Mouse (Mus musculus): Measurements from ENCODE around the gene Rab36. TPM values are rescaled to one million over a fixed set of nuclear protein-coding genes. Genes with fewer than 3 reads are reported as not detected.

Gene Rab36
- polyA plus RNA-seq, 1 experiment = 19.3 TPM

DNA sequence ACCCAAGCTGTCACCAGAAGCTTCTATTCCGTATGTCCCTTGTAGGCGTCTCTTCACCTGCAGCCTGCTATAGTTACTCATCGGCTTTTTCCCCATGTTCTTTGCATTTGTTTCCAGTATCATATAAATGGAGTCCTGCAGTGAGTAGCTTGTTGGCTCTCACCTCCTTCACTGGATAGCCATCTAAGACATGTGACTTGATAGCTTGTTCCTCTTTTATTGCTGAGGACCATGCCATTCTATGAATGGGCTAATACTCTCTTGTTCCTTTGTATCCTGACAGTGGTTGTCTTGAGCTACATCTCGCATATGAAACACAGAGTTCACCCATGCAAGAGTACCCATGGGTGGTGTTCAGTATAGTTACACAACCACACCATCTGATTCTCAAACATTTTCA is 51.6 kb downstream of the Rab36 start:
- peaks cover 8% of the 10 kb centered on the region; the same call in 1 of the 2 replicates for H3K4me1 ChIP-seq (ENCODE audit: control insufficient read depth, insufficient read depth, low read length)
- no peak for DNase-seq
- H3K4me3 ChIP-seq (replicated peaks; ENCODE audit: extremely low read depth, low read depth, low read length) = no peak overlapping the region
- no peak for TF ChIP-seq POLR2A (IDR thresholded peaks at IDR 0.05; ENCODE audit: borderline replicate concordance, extremely low read depth, low read depth, low read length)
- 91% methylated on average over 4 of the region's 4 CpGs for WGBS

DNA sequence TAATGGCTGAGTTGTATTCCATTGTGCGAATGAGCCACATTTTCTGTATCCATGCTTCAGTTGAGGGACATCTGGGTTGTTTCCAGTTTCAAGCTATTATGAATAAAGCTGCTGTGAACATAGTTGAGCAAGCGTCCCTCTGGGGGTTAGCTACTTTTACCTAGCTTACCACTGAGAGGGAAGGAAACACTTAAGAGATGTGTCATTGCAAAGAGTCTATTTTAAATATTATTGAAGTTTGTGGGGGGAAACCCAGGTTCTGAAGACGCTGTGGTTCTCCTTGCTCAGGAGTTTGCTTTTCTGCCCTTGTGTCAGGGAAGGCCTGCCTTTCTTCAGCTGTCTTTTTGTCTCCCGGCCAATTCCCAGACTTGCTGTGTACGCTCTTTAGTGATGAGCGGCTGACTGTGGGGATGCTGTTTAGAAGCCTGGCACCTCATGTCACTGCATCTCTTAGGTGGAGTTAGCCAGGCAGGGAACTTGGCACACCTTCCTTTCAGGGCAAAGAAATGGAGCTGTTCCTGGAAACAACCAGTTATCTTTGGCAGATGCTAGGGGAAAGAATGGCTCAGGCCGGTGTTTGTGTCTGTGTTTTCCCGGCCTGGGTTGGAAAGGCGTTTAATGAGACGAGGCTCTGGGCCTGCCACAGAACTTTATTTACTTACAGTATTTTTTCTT is 54.8 kb downstream of the Rab36 start:
- no peak for DNase-seq
- no peak for TF ChIP-seq CTCF (IDR thresholded peaks at IDR 0.05; ENCODE audit: insufficient read depth, low read length)
- TF ChIP-seq POLR2A (IDR thresholded peaks at IDR 0.05; ENCODE audit: borderline replicate concordance, extremely low read depth, low read depth, low read length) = no peak
- peaks cover 15% of the 10 kb centered on the region for H3K4me1 ChIP-seq (ENCODE audit: control insufficient read depth, insufficient read depth, low read length)
- 36% methylated on average over 10 of the region's 10 CpGs for WGBS
- H3K4me3 ChIP-seq (replicated peaks; ENCODE audit: extremely low read depth, low read depth, low read length) = no peak overlapping the region

DNA sequence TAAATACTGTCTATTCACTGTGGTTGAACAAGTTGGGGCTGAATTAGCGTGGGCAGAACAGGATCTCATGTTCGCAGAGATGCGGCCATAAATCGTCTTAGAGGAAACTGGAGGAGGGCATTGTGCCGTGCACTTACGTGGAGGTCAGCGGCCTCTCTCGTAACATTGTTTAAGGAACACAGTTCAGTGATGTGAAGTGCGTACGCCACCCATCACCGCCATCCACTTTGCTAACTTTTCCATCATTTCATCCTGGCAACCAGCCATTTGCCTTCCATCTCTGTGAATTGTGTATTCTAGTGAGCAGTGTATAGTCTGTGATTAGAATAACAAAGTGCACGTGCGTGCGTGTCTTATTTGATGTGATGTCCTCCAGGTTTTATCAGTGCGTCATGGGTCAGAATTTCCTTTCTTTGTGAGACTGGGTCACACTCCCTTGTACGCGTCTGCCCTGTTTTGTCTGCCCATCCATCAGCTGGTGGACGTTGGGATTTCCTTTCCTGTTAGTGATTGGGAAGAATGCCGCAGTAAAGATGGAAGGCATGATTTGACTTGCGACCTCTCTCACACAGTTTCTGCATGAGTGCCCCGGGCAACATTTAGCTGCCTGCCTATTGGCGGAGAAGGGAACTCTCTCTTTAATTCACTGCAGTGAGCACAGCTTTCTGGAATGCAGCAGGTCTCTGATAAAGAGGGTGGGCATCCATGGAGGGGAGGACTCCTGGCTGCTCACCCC is 56.6 kb downstream of the Rab36 start:
- no peak for TF ChIP-seq CTCF (IDR thresholded peaks at IDR 0.05; ENCODE audit: insufficient read depth, low read length)
- TF ChIP-seq POLR2A (IDR thresholded peaks at IDR 0.05; ENCODE audit: borderline replicate concordance, extremely low read depth, low read depth, low read length) = no peak
- Histone ChIP-seq H3K4me3 (replicated peaks; ENCODE audit: extremely low read depth, low read depth, low read length) (no peak overlapping the region), H3K4me1 (ENCODE audit: control insufficient read depth, insufficient read depth, low read length) (peaks cover 23% of the 10 kb centered on the region)
- 41% methylated on average over 22 of the region's 22 CpGs for WGBS
- no peak for DNase-seq

- peaks cover 28% of the 10 kb centered on the region for H3K4me1 ChIP-seq (ENCODE audit: control insufficient read depth, insufficient read depth, low read length)
- DNase-seq = no peak
- no peak for TF ChIP-seq CTCF (IDR thresholded peaks at IDR 0.05; ENCODE audit: insufficient read depth, low read length)
- H3K4me3 ChIP-seq (replicated peaks; ENCODE audit: extremely low read depth, low read depth, low read length) = no peak overlapping the region
- 95% methylated on average over 1 of the region's 1 CpGs for WGBS
Observed at GRCm38 (mm10) chr10:75094338-75094737, 57.5 kb downstream of the Rab36 start.

- DNase-seq = no peak
- peaks cover 30% of the 10 kb centered on the region for H3K4me1 ChIP-seq (ENCODE audit: control insufficient read depth, insufficient read depth, low read length)
- no peak overlapping the region for H3K4me3 ChIP-seq (replicated peaks; ENCODE audit: extremely low read depth, low read depth, low read length)
- TF ChIP-seq CTCF (IDR thresholded peaks at IDR 0.05; ENCODE audit: insufficient read depth, low read length) (no peak), POLR2A (IDR thresholded peaks at IDR 0.05; ENCODE audit: borderline replicate concordance, extremely low read depth, low read depth, low read length) (no peak)
- 96% methylated on average over 7 of the region's 7 CpGs for WGBS
Observed at GRCm38 (mm10) chr10:75095216-75095615, 58.4 kb downstream of the Rab36 start.

- Histone ChIP-seq H3K4me3 (replicated peaks; ENCODE audit: extremely low read depth, low read depth, low read length) (no peak overlapping the region), H3K4me1 (ENCODE audit: control insufficient read depth, insufficient read depth, low read length) (peaks cover 23% of the 10 kb centered on the region)
- WGBS = 42% methylated on average over 10 of the region's 10 CpGs
- no peak for TF ChIP-seq CTCF (IDR thresholded peaks at IDR 0.05; ENCODE audit: insufficient read depth, low read length)
- no peak for TF ChIP-seq POLR2A (IDR thresholded peaks at IDR 0.05; ENCODE audit: borderline replicate concordance, extremely low read depth, low read depth, low read length)
- DNase-seq = no peak
Observed at GRCm38 (mm10) chr10:75098446-75099183, 61.8 kb downstream of the Rab36 start.

DNA sequence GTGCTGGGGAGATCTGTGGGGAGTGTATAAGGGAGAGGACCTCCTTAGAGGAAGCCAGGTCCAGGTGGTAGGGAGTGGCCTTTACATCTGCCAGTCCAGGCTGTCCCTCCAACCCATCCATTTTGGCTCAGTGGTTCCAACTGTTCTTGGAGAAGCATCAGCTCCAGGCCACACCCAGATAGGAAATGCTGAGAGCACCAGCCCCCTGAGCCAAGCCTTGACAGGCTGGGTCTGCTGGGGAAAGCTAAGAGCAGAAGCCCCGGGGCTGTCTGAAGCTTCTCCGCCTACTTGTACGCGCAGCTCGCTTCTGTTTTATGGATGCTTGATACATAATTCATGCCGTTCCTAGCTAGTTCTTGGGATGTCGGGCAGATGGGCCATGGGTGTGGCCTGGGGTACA is 63.4 kb downstream of the Rab36 start:
- DNase-seq = no peak
- WGBS = 75% methylated on average over 7 of the region's 7 CpGs
- no peak overlapping the region for H3K4me3 ChIP-seq (replicated peaks; ENCODE audit: extremely low read depth, low read depth, low read length)
- H3K4me1 ChIP-seq (ENCODE audit: control insufficient read depth, insufficient read depth, low read length) = peaks cover 30% of the 10 kb centered on the region
- TF ChIP-seq POLR2A (IDR thresholded peaks at IDR 0.05; ENCODE audit: borderline replicate concordance, extremely low read depth, low read depth, low read length) (no peak), CTCF (IDR thresholded peaks at IDR 0.05; ENCODE audit: insufficient read depth, low read length) (no peak)

DNA sequence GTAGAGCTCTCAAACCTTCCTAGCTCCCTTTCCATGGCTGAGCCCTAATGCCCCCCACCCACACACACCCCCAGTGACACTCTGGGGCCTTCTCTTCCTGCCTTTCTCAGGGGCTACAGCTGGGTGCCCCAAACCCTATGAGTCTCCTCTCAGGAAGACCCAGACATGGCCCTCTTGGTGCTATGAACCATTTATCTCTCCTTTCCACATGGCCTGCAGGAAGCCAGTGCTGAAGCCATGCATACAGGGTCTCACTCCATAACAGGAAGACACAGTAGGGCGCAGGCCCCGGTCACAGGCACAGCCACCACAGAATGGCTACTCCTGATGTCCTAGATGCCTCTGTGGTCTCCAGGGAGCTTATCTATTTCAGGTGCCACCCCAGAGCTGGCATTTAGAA is 66.6 kb downstream of the Rab36 start:
- WGBS = 64% methylated on average over 2 of the region's 2 CpGs
- DNase-seq = no peak

More for the DNA sequence above, 66.6 kb downstream of the Rab36 start:
- Histone ChIP-seq H3K4me1 (ENCODE audit: control insufficient read depth, insufficient read depth, low read length) (peaks cover 33% of the 10 kb centered on the region), H3K4me3 (replicated peaks; ENCODE audit: extremely low read depth, low read depth, low read length) (no peak overlapping the region)
- TF ChIP-seq POLR2A (IDR thresholded peaks at IDR 0.05; ENCODE audit: borderline replicate concordance, extremely low read depth, low read depth, low read length) (no peak), CTCF (IDR thresholded peaks at IDR 0.05; ENCODE audit: insufficient read depth, low read length) (no peak)

Other genes with a start within 250 kb of the Rab36 start
- 3.0 and 4.6 TPM in 2 replicates for gene Gnaz, start 69.9 kb upstream of the Rab36 start, polyA plus RNA-seq (2012; rRNA removed)
- 3.3 and 6.1 TPM in 2 replicates for gene Rsph14, start 4.5 kb upstream of the Rab36 start, polyA plus RNA-seq (2012; rRNA removed)
- gene Bcr, start 23.5 kb downstream of the Rab36 start, polyA plus RNA-seq (2012; rRNA removed) = 51.8 and 51.9 TPM in 2 replicates
- gene Specc1l, start 175.0 kb downstream of the Rab36 start, polyA plus RNA-seq (2012; rRNA removed) = 60.8 and 73.3 TPM in 2 replicates